Mouse (Mus musculus): ENCODE measurements around the gene Zfp131. TPM values are rescaled to one million over a fixed set of nuclear protein-coding genes. Genes with fewer than 3 reads are reported as not detected.
"Not testable (repeated sequence)": the region's sequence is repeated elsewhere in the genome, so short reads cannot be mapped to it uniquely, and the experiment has no call there.

Gene Zfp131
- polyA plus RNA-seq (2015; fragmentation: Nextera tagmentation; extraction: Ambion mirVana): 37.4 and 39.9 TPM in 2 replicates

- H3K4me2 ChIP-seq (replicated peaks): peak within 1 kb of the TSS; percentile 90
- H3K27me3 ChIP-seq: no peaks in the 10 kb centered on the region
- peak; percentile 98 for ATAC-seq (ENCODE audit: insufficient number of reproducible peaks, low FRiP score, low TSS enrichment, low read depth)
- WGBS: under 1% methylated on average over 71 of the region's 86 CpGs
- H3K9me3 ChIP-seq (replicated peaks): no peaks in the 10 kb centered on the region
- peak within 1 kb of the TSS; percentile 86 for H3K4me3 ChIP-seq (replicated peaks)
- H3K36me3 ChIP-seq: peaks cover 13% of the 10 kb centered on the region
- H3K9ac ChIP-seq: peak within 1 kb of the TSS; percentile 91
- H3K27ac ChIP-seq (replicated peaks): peak within 1 kb of the TSS; percentile 98
- peaks cover 19% of the 10 kb centered on the region for H3K4me1 ChIP-seq
Observed at GRCm38 (mm10) chr13:119790761-119791579, at the start of gene Zfp131. TSS of gene Zfp131 (minus strand) at chr13:119790889.

- H3K4me1 ChIP-seq; H3K4me3 ChIP-seq (replicated peaks); ATAC-seq (ENCODE audit: insufficient number of reproducible peaks, low FRiP score, low TSS enrichment, low read depth); H3K27me3 ChIP-seq; H3K27ac ChIP-seq (replicated peaks); H3K9me3 ChIP-seq (replicated peaks); H3K4me2 ChIP-seq (replicated peaks); H3K36me3 ChIP-seq; H3K9ac ChIP-seq: not testable (repeated sequence)
- WGBS: 25% methylated on average over 6 of the region's 6 CpGs
Observed at GRCm38 (mm10) chr13:119839982-119840381, 49.3 kb upstream of the Zfp131 start.

GRCm38 (mm10) chr13:119837719-119838337 lies 47.1 kb upstream of the Zfp131 start:
- H3K27ac ChIP-seq (replicated peaks); H3K36me3 ChIP-seq; H3K4me1 ChIP-seq; H3K9ac ChIP-seq; H3K4me2 ChIP-seq (replicated peaks); ATAC-seq (ENCODE audit: insufficient number of reproducible peaks, low FRiP score, low TSS enrichment, low read depth); H3K27me3 ChIP-seq; H3K9me3 ChIP-seq (replicated peaks); H3K4me3 ChIP-seq (replicated peaks): not testable (repeated sequence)
- 8% methylated on average over 14 of the region's 23 CpGs for WGBS

- H3K4me2 ChIP-seq (replicated peaks): peak overlapping the region; percentile 43
- H3K27ac ChIP-seq (replicated peaks); H3K9me3 ChIP-seq (replicated peaks); H3K27me3 ChIP-seq; H3K36me3 ChIP-seq; H3K4me1 ChIP-seq; H3K9ac ChIP-seq: not testable (repeated sequence)
- ATAC-seq (ENCODE audit: insufficient number of reproducible peaks, low FRiP score, low TSS enrichment, low read depth): 0 out of 2 replicates have a peak, but pooled peaks have one; percentile 47
- H3K4me3 ChIP-seq (replicated peaks): peak overlapping the region; percentile 23
- WGBS: 12% methylated on average over 23 of the region's 23 CpGs
Observed at GRCm38 (mm10) chr13:119836324-119836811, 45.7 kb upstream of the Zfp131 start.

GRCm38 (mm10) chr13:119835320-119836056 lies 44.8 kb upstream of the Zfp131 start, which contains the start of gene D13Ertd608e:
TSS of gene D13Ertd608e (plus strand) at chr13:119836006.
- not testable (repeated sequence) for H3K36me3 ChIP-seq; H3K27ac ChIP-seq (replicated peaks); H3K9me3 ChIP-seq (replicated peaks); H3K27me3 ChIP-seq; H3K4me1 ChIP-seq; H3K9ac ChIP-seq; ATAC-seq (ENCODE audit: insufficient number of reproducible peaks, low FRiP score, low TSS enrichment, low read depth)
- peak within 1 kb of the TSS; percentile 43 for H3K4me2 ChIP-seq (replicated peaks)
- WGBS: 14% methylated on average over 19 of the region's 25 CpGs
- peak within 1 kb of the TSS; percentile 23 for H3K4me3 ChIP-seq (replicated peaks)

GRCm38 (mm10) chr13:119830116-119830515 lies 39.4 kb upstream of the Zfp131 start, which contains the start of gene AF067063:
TSS of gene AF067063 (minus strand) at chr13:119830216.
- H3K9me3 ChIP-seq (replicated peaks); H3K27me3 ChIP-seq; ATAC-seq (ENCODE audit: insufficient number of reproducible peaks, low FRiP score, low TSS enrichment, low read depth); H3K4me3 ChIP-seq (replicated peaks); H3K36me3 ChIP-seq; H3K4me2 ChIP-seq (replicated peaks); H3K9ac ChIP-seq; H3K4me1 ChIP-seq; H3K27ac ChIP-seq (replicated peaks): not testable (repeated sequence)

GRCm38 (mm10) chr13:119817579-119818206 lies 27.0 kb upstream of the Zfp131 start:
- H3K4me2 ChIP-seq (replicated peaks): no peak overlapping the region
- H3K4me1 ChIP-seq: no peaks in the 10 kb centered on the region
- H3K27me3 ChIP-seq: no peaks in the 10 kb centered on the region
- no peak overlapping the region for H3K9ac ChIP-seq
- no peak for ATAC-seq (ENCODE audit: insufficient number of reproducible peaks, low FRiP score, low TSS enrichment, low read depth)
- no peaks in the 10 kb centered on the region for H3K36me3 ChIP-seq
- H3K27ac ChIP-seq (replicated peaks): no peak overlapping the region
- no peak overlapping the region for H3K4me3 ChIP-seq (replicated peaks)
- no peaks in the 10 kb centered on the region for H3K9me3 ChIP-seq (replicated peaks)
- WGBS: 16% methylated on average over 2 of the region's 2 CpGs

GRCm38 (mm10) chr13:119816798-119817197 lies 26.1 kb upstream of the Zfp131 start:
- Histone ChIP-seq H3K9ac (no peak overlapping the region), H3K27me3 (no peaks in the 10 kb centered on the region), H3K36me3 (no peaks in the 10 kb centered on the region), H3K27ac (replicated peaks) (no peak overlapping the region), H3K9me3 (replicated peaks) (no peaks in the 10 kb centered on the region), H3K4me3 (replicated peaks) (no peak overlapping the region), H3K4me2 (replicated peaks) (no peak overlapping the region), H3K4me1 (no peaks in the 10 kb centered on the region)
- WGBS: 52% methylated on average over 8 of the region's 8 CpGs
- ATAC-seq (ENCODE audit: insufficient number of reproducible peaks, low FRiP score, low TSS enrichment, low read depth): no peak

- Histone ChIP-seq H3K4me1 (no peaks in the 10 kb centered on the region), H3K36me3 (no peaks in the 10 kb centered on the region), H3K9ac (no peak overlapping the region), H3K27me3 (no peaks in the 10 kb centered on the region), H3K4me2 (replicated peaks) (no peak overlapping the region), H3K9me3 (replicated peaks) (no peaks in the 10 kb centered on the region), H3K27ac (replicated peaks) (no peak overlapping the region), H3K4me3 (replicated peaks) (no peak overlapping the region)
- no peak for ATAC-seq (ENCODE audit: insufficient number of reproducible peaks, low FRiP score, low TSS enrichment, low read depth)
- 75% methylated on average over 9 of the region's 9 CpGs for WGBS
Observed at GRCm38 (mm10) chr13:119810031-119810430, 19.3 kb upstream of the Zfp131 start.

- WGBS: 63% methylated on average over 2 of the region's 2 CpGs
- Histone ChIP-seq H3K4me3 (replicated peaks) (no peak overlapping the region), H3K9me3 (replicated peaks) (no peaks in the 10 kb centered on the region), H3K9ac (no peak overlapping the region), H3K27me3 (no peaks in the 10 kb centered on the region), H3K4me1 (no peaks in the 10 kb centered on the region), H3K4me2 (replicated peaks) (no peak overlapping the region), H3K27ac (replicated peaks) (no peak overlapping the region), H3K36me3 (no peaks in the 10 kb centered on the region)
- ATAC-seq (ENCODE audit: insufficient number of reproducible peaks, low FRiP score, low TSS enrichment, low read depth): no peak
Observed at GRCm38 (mm10) chr13:119808937-119809336, 18.2 kb upstream of the Zfp131 start.

- Histone ChIP-seq H3K9ac (no peak overlapping the region), H3K4me2 (replicated peaks) (no peak overlapping the region), H3K9me3 (replicated peaks) (no peaks in the 10 kb centered on the region), H3K27me3 (no peaks in the 10 kb centered on the region), H3K36me3 (no peaks in the 10 kb centered on the region), H3K27ac (replicated peaks) (no peak overlapping the region), H3K4me3 (replicated peaks) (no peak overlapping the region), H3K4me1 (no peaks in the 10 kb centered on the region)
- ATAC-seq (ENCODE audit: insufficient number of reproducible peaks, low FRiP score, low TSS enrichment, low read depth): no peak
- WGBS: 67% methylated on average over 4 of the region's 4 CpGs
Observed at GRCm38 (mm10) chr13:119797656-119798055, 7.0 kb upstream of the Zfp131 start.

All from embryonic facial prominence, embryonic 15.5 days (tissue).